Mouse (Mus musculus): ENCODE measurements at regions not wholly inside any gene's neighbourhood (a gene's known extent, or its start where the extent isn't known, plus 50 kb on each side); places are given as distances from the start of the nearest gene placed in this dataset.

DNA sequence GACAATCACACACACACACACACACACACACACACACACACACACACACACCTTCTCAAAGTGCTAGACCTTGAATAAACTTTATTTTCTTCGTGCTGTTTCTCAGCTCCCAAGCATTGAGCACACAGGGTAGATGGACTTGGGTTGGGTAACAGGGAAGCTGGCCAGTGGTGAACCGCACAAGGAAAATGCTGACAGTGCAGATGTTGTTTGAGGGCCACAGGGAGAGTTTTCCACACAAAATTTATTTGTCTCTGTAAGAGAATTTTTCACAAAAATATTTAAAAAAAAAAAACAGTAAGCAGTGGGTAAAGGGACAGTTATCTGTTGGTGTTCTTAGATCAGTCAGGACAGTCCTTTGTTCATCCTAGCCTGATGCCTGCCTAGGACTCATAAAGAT lies 110.8 kb upstream of the Usp24 start:
- TF ChIP-seq EP300 (IDR thresholded peaks at IDR 0.05; ENCODE audit: insufficient read depth, low read depth, low read length) = no peak
- no peak for TF ChIP-seq CTCF (IDR thresholded peaks at IDR 0.05)
